Mouse (Mus musculus) frontal cortex, postnatal 36 days (tissue): ENCODE measurements around the gene Dnm1.

ENCODE experiments used
- DNase-seq, 2 experiments: peaks; one replicate each; pipeline ENCODE4 v3.0.0; 2022; ENCODE audit warnings: low spot score in 2 of 2

The Dnm1 gene

GRCm38 (mm10) chr2:32340836-32341633 is 12.1 kb downstream of the Dnm1 start:
- peak; percentile 70 to 76 for DNase-seq

GRCm38 (mm10) chr2:32339912-32340642 is 13.1 kb downstream of the Dnm1 start:
- DNase-seq, result no peak

GRCm38 (mm10) chr2:32335888-32336287 is 17.2 kb downstream of the Dnm1 start:
- DNase-seq, result no peak

GRCm38 (mm10) chr2:32332159-32332558 is 21.0 kb downstream of the Dnm1 start:
- DNase-seq, result no peak

GRCm38 (mm10) chr2:32329531-32329930 is 23.6 kb downstream of the Dnm1 start:
- no peak for DNase-seq

- no peak for DNase-seq
Observed at GRCm38 (mm10) chr2:32328911-32329460, 24.2 kb downstream of the Dnm1 start.

GRCm38 (mm10) chr2:32327200-32327599 is 25.9 kb downstream of the Dnm1 start:
- no peak for DNase-seq

GRCm38 (mm10) chr2:32325342-32325741 is 27.8 kb downstream of the Dnm1 start:
- DNase-seq, result no peak

- no peak for DNase-seq
Observed at GRCm38 (mm10) chr2:32324322-32324721, 28.8 kb downstream of the Dnm1 start.

- DNase-seq, result no peak
Observed at GRCm38 (mm10) chr2:32322754-32323741, 30.1 kb downstream of the Dnm1 start.

- no peak for DNase-seq
Observed at GRCm38 (mm10) chr2:32321591-32322298, 31.4 kb downstream of the Dnm1 start.

- DNase-seq, result no peak
Observed at GRCm38 (mm10) chr2:32320721-32321120, 32.4 kb downstream of the Dnm1 start.

- no peak for DNase-seq
Observed at GRCm38 (mm10) chr2:32319586-32320580, 33.3 kb downstream of the Dnm1 start.

- DNase-seq, result no peak
Observed at GRCm38 (mm10) chr2:32318709-32319585, 34.2 kb downstream of the Dnm1 start.

- no peak for DNase-seq
Observed at GRCm38 (mm10) chr2:32317791-32318417, 35.2 kb downstream of the Dnm1 start.

GRCm38 (mm10) chr2:32316887-32317656 is 36.1 kb downstream of the Dnm1 start:
- no peak for DNase-seq

- DNase-seq, result no peak
Observed at GRCm38 (mm10) chr2:32315751-32316150, 37.4 kb downstream of the Dnm1 start.
